Mouse (Mus musculus): ENCODE results near the gene Xdh. TPM values are rescaled to one million over a fixed set of nuclear protein-coding genes. Genes with fewer than 3 reads are reported as not detected.

Xdh gene
- total and polyA plus RNA-seq, 3 experiments: 51.7 to 187 (median 134) TPM

- peaks cover 3% of the 10 kb centered on the region for H3K36me3 ChIP-seq (ENCODE audit: control insufficient read depth, insufficient read depth, low read length)
- no peak for DNase-seq
- no peak overlapping the region; the same call in 1 of the 2 replicates for H3K27ac ChIP-seq
- WGBS: 15% methylated on average over 4 of the region's 4 CpGs
- no peaks in the 10 kb centered on the region for H3K79me2 ChIP-seq (replicated peaks; ENCODE audit: control insufficient read depth, insufficient read depth, low read length)
- intact Hi-C loops (cut with DNase I): loop anchor here (2.0 kb wide), 1 partner anchor 14 kb away; no protein-coding TSS in a partner anchor
- no peak overlapping the region for H3K4me3 ChIP-seq
- no peak for TF ChIP-seq CTCF (IDR thresholded peaks at IDR 0.05)
- TF ChIP-seq POLR2A (IDR thresholded peaks at IDR 0.05; ENCODE audit: insufficient read depth, low read depth, low read length): no peak
- no peak for TF ChIP-seq EP300 (IDR thresholded peaks at IDR 0.05; ENCODE audit: insufficient read depth, low read depth, low read length)
- no peaks in the 10 kb centered on the region for H3K27me3 ChIP-seq (ENCODE audit: control insufficient read depth, insufficient read depth, low read length)
- H3K9ac ChIP-seq (ENCODE audit: low read depth, low read length): no peak overlapping the region
- peaks cover 9% of the 10 kb centered on the region for H3K4me1 ChIP-seq (ENCODE audit: control insufficient read depth, insufficient read depth, low read length)
These were observed 34.5 kb upstream of the Xdh start for GRCm38 (mm10) chr17:73984508-73984907.

GRCm38 (mm10) chr17:73982871-73983270 lies 32.9 kb upstream of the Xdh start:
- WGBS: 68% methylated on average over 1 of the region's 1 CpGs

GRCm38 (mm10) chr17:73976066-73976465 lies 26.1 kb upstream of the Xdh start:
- no peak overlapping the region for H3K9ac ChIP-seq (ENCODE audit: low read depth, low read length)
- peaks cover 5% of the 10 kb centered on the region for H3K4me1 ChIP-seq (ENCODE audit: control insufficient read depth, insufficient read depth, low read length)
- H3K36me3 ChIP-seq (ENCODE audit: control insufficient read depth, insufficient read depth, low read length): peaks cover 4% of the 10 kb centered on the region; the same call in 1 of the 2 replicates
- DNase-seq: no peak
- H3K79me2 ChIP-seq (replicated peaks; ENCODE audit: control insufficient read depth, insufficient read depth, low read length): no peaks in the 10 kb centered on the region
- H3K27me3 ChIP-seq (ENCODE audit: control insufficient read depth, insufficient read depth, low read length): no peaks in the 10 kb centered on the region
- TF ChIP-seq EP300 (IDR thresholded peaks at IDR 0.05; ENCODE audit: insufficient read depth, low read depth, low read length): no peak
- TF ChIP-seq POLR2A (IDR thresholded peaks at IDR 0.05; ENCODE audit: insufficient read depth, low read depth, low read length): no peak
- TF ChIP-seq CTCF (IDR thresholded peaks at IDR 0.05): no peak
- intact Hi-C loops (cut with DNase I): no loop called here
- H3K27ac ChIP-seq: peak overlapping the region; percentile 62
- no peak overlapping the region for H3K4me3 ChIP-seq

More at GRCm38 (mm10) chr17:73982871-73983270, 32.9 kb upstream of the Xdh start:
- no peaks in the 10 kb centered on the region for H3K79me2 ChIP-seq (replicated peaks; ENCODE audit: control insufficient read depth, insufficient read depth, low read length)
- intact Hi-C loops (cut with DNase I): no loop called here
- no peaks in the 10 kb centered on the region for H3K27me3 ChIP-seq (ENCODE audit: control insufficient read depth, insufficient read depth, low read length)
- H3K4me1 ChIP-seq (ENCODE audit: control insufficient read depth, insufficient read depth, low read length): peaks cover 8% of the 10 kb centered on the region
- no peak overlapping the region for H3K9ac ChIP-seq (ENCODE audit: low read depth, low read length)
- H3K27ac ChIP-seq: no peak overlapping the region
- TF ChIP-seq CTCF (IDR thresholded peaks at IDR 0.05) (no peak), POLR2A (IDR thresholded peaks at IDR 0.05; ENCODE audit: insufficient read depth, low read depth, low read length) (no peak), EP300 (IDR thresholded peaks at IDR 0.05; ENCODE audit: insufficient read depth, low read depth, low read length) (no peak)
- no peak for DNase-seq
- H3K4me3 ChIP-seq: no peak overlapping the region
- peaks cover 2% of the 10 kb centered on the region; the same call in 1 of the 2 replicates for H3K36me3 ChIP-seq (ENCODE audit: control insufficient read depth, insufficient read depth, low read length)

- peaks cover 13% of the 10 kb centered on the region for H3K36me3 ChIP-seq (ENCODE audit: control insufficient read depth, insufficient read depth, low read length)
- TF ChIP-seq CTCF (IDR thresholded peaks at IDR 0.05) (no peak), POLR2A (IDR thresholded peaks at IDR 0.05; ENCODE audit: insufficient read depth, low read depth, low read length) (no peak), EP300 (IDR thresholded peaks at IDR 0.05; ENCODE audit: insufficient read depth, low read depth, low read length) (no peak)
- H3K9ac ChIP-seq (ENCODE audit: low read depth, low read length): no peak overlapping the region
- H3K79me2 ChIP-seq (replicated peaks; ENCODE audit: control insufficient read depth, insufficient read depth, low read length): no peaks in the 10 kb centered on the region
- no peak overlapping the region for H3K4me3 ChIP-seq
- intact Hi-C loops (cut with DNase I): no loop called here
- peak overlapping the region; percentile 89 for H3K27ac ChIP-seq
- H3K4me1 ChIP-seq (ENCODE audit: control insufficient read depth, insufficient read depth, low read length): peaks cover 12% of the 10 kb centered on the region
- DNase-seq: no peak
- WGBS: 76% methylated on average over 11 of the region's 11 CpGs
- H3K27me3 ChIP-seq (ENCODE audit: control insufficient read depth, insufficient read depth, low read length): no peaks in the 10 kb centered on the region
These were observed 22.7 kb upstream of the Xdh start for GRCm38 (mm10) chr17:73972648-73973047.

GRCm38 (mm10) chr17:73971291-73971690 lies 21.3 kb upstream of the Xdh start:
- H3K4me1 ChIP-seq (ENCODE audit: control insufficient read depth, insufficient read depth, low read length): peaks cover 15% of the 10 kb centered on the region
- peak overlapping the region; percentile 89 for H3K27ac ChIP-seq
- no peaks in the 10 kb centered on the region for H3K79me2 ChIP-seq (replicated peaks; ENCODE audit: control insufficient read depth, insufficient read depth, low read length)
- WGBS: 68% methylated on average over 4 of the region's 4 CpGs
- intact Hi-C loops (cut with DNase I): loop anchor here (2.0 kb wide), 1 partner anchor 14 kb away; no protein-coding TSS in a partner anchor
- TF ChIP-seq EP300 (IDR thresholded peaks at IDR 0.05; ENCODE audit: insufficient read depth, low read depth, low read length) (no peak), POLR2A (IDR thresholded peaks at IDR 0.05; ENCODE audit: insufficient read depth, low read depth, low read length) (no peak), CTCF (IDR thresholded peaks at IDR 0.05) (no peak)
- no peak overlapping the region for H3K9ac ChIP-seq (ENCODE audit: low read depth, low read length)
- H3K27me3 ChIP-seq (ENCODE audit: control insufficient read depth, insufficient read depth, low read length): no peaks in the 10 kb centered on the region
- no peak overlapping the region for H3K4me3 ChIP-seq
- H3K36me3 ChIP-seq (ENCODE audit: control insufficient read depth, insufficient read depth, low read length): peaks cover 13% of the 10 kb centered on the region
- DNase-seq: no peak

- Histone ChIP-seq H3K4me1 (ENCODE audit: control insufficient read depth, insufficient read depth, low read length) (peaks cover 15% of the 10 kb centered on the region), H3K27ac (peak overlapping the region; percentile 89), H3K4me3 (no peak overlapping the region), H3K79me2 (replicated peaks; ENCODE audit: control insufficient read depth, insufficient read depth, low read length) (no peaks in the 10 kb centered on the region), H3K9ac (ENCODE audit: low read depth, low read length) (0 out of 2 replicates have a peak overlapping the region, but pooled peaks have one; percentile 6), H3K27me3 (ENCODE audit: control insufficient read depth, insufficient read depth, low read length) (no peaks in the 10 kb centered on the region), H3K36me3 (ENCODE audit: control insufficient read depth, insufficient read depth, low read length) (peaks cover 10% of the 10 kb centered on the region)
- intact Hi-C loops (cut with DNase I): loop anchor here (2.0 kb wide), 1 partner anchor 14 kb away; no protein-coding TSS in a partner anchor
- DNase-seq: peak; percentile 81 to 88
- TF ChIP-seq EP300 (IDR thresholded peaks at IDR 0.05; ENCODE audit: insufficient read depth, low read depth, low read length) (peak; percentile 93), POLR2A (IDR thresholded peaks at IDR 0.05; ENCODE audit: insufficient read depth, low read depth, low read length) (peak; percentile 86), CTCF (IDR thresholded peaks at IDR 0.05) (peak; percentile 37)
- WGBS: 24% methylated on average over 3 of the region's 3 CpGs
These were observed 20.5 kb upstream of the Xdh start for GRCm38 (mm10) chr17:73970361-73971027.
